Mouse (Mus musculus) frontal cortex, postnatal 10 days (tissue): ENCODE results near the gene Pcsk4.
A peak's percentile ranks its signal among the peaks of the same experiment; 100 is the strongest.

Experiments used
- DNase-seq, 2 experiments: peaks; one replicate each; pipeline ENCODE4 v3.0.0; 2022; ENCODE audit warnings: low spot score in 2 of 2, mixed read lengths in 1 of 2

Gene Pcsk4

GRCm38 (mm10) chr10:80323261-80324119 is 5.8 kb downstream of the Pcsk4 start:
- peak in 1 of 2 experiments; percentile 48 for DNase-seq

DNA sequence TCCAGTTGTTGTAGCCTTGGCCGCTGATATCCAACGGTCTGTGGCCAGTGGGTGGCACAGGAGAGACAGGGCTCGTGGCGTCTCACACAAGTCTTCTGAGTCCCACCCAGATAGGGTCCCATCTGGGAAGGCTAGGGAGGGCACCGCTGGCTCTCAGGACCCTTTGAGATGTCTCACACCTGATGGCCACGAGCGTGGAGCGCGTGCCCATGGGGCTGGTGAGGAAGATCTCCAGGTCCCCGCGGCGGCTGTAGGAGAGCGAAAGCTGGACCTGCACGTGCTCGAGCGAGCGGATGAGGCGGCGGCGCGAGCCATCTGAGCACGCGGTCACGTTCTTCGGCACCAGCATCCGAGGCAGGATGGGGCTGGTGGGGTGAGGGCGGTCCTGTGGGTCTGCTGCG is 6.5 kb downstream of the Pcsk4 start:
- peak in 1 of 2 experiments; percentile 40 for DNase-seq

DNA sequence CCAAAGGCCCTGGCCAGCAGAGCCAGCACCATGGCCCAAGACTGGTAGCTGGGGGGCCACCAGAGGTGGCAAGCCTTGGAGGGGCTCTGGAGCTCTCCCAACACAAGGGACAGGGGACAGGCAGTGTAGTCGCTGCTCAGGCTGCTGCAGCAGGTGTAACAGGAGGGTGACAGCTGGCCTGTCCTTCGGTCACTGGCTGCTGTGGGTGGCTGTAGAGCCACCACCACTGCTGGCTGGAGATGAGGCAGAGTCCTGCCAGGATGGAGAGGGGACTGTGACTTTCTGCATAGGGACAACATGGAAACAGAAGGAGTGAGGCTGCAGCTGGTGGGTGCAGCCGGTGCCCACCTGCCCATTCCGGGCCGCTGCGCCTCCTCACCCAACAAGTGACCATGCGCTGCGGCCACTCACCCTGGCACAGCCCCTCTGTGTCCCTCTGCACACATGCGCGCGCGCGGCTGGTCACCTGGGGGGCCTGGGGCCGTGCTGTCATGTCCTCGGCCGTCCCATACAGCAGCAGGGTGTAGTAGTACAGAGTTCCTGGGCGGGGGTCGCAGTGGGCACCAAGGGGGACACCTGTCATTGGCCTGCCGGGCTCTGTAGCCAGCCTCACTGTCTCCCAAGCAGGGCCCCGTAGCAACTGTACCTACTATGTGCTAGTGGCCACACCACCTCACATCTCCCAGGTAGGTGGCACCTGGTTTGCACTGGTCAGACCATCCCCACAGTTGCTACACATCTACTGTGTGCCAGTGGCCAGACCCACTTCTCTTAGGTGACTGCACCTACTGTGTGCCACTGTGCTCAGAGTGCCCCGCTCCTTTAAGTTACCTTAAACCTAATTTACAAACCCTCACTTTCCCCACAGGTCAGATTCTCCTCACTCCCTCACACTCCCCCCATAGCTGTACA is 7.4 kb downstream of the Pcsk4 start:
- DNase-seq, result peak in 1 of 2 experiments; percentile 52

DNA sequence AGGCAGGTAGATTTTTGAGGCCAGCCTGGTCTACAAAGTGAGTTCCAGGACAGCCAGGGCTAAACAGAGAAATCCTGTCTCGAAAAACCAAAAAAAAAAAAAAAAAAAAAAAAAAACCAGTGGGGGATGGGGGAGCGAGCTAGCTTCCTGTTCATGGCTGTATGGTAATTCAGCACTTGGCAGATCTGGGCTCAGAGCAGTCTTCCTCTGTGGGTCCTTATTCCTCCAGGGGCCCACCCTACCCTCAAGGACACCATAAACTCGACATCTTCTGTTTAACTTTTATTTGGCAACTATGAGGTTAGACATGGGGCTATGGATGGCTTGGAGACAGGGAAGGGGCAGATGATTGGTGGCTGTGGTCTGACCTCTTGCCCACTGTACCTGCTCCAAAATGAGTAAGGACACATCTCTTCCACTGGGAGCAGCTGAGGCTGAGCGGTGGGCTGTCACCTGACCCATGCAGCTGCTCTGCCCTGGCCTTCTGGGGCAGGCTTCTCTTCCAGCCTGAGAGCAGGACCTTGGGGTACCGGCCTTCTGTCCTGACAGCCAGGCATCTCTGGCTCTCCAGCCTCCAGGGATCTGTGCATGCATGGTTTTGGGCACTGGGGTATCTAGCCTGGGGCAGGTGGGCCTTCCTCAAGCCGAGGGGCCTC is 8.2 kb downstream of the Pcsk4 start:
- no peak for DNase-seq

- DNase-seq, result peak; percentile 87
Observed at GRCm38 (mm10) chr10:80320340-80320760, 8.9 kb downstream of the Pcsk4 start, which contains the start of gene 2310011J03Rik. TSS of gene 2310011J03Rik (minus strand) at chr10:80320537.

GRCm38 (mm10) chr10:80317011-80317410 is 12.3 kb downstream of the Pcsk4 start:
- DNase-seq, result no peak

DNA sequence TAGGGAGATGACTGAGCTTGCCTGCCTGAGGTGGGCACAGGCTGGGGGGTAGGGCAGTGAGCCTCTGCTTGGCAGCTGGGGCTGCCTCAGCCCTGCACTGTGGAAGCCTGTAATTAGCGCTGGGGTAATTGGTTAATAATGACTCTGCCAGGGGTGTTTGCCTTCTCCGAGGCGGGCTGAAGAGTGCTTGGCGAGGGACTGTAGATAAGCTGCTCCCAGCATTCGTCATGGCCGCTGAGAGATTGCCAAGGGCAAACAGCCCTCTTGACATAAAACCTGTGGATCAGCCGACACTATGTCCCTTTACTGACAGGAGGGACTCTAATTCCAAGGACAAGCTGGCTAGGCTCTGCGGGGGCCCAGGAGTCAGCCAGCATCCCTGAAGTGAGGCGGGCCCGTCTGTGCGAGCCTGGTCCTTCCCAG is 12.9 kb downstream of the Pcsk4 start:
- no peak for DNase-seq

GRCm38 (mm10) chr10:80315315-80315714 is 14.0 kb downstream of the Pcsk4 start:
- DNase-seq, result no peak

DNA sequence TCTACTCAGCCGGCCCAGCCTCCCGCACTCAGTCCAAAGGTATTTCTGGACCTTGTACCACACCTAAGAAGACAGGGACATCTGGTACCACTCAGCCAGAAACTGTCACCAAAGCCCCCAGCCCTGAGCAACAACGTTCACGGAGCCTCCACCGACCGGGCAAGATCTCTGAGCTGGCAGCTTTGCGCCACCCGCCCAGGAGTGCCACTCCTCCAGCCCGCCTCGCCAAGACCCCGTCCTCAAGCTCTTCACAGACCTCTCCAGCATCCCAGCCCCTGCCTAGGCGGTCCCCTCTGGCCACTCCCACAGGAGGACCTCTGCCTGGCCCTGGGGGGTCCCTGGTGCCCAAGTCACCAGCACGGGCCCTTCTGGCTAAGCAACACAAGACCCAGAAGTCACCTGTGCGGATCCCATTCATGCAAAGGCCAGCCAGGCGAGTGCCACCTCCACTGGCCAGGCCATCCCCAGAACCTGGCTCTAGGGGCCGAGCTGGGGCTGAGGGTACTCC is 14.8 kb downstream of the Pcsk4 start:
- no peak for DNase-seq

GRCm38 (mm10) chr10:80313627-80314201 is 15.6 kb downstream of the Pcsk4 start:
- no peak for DNase-seq

DNA sequence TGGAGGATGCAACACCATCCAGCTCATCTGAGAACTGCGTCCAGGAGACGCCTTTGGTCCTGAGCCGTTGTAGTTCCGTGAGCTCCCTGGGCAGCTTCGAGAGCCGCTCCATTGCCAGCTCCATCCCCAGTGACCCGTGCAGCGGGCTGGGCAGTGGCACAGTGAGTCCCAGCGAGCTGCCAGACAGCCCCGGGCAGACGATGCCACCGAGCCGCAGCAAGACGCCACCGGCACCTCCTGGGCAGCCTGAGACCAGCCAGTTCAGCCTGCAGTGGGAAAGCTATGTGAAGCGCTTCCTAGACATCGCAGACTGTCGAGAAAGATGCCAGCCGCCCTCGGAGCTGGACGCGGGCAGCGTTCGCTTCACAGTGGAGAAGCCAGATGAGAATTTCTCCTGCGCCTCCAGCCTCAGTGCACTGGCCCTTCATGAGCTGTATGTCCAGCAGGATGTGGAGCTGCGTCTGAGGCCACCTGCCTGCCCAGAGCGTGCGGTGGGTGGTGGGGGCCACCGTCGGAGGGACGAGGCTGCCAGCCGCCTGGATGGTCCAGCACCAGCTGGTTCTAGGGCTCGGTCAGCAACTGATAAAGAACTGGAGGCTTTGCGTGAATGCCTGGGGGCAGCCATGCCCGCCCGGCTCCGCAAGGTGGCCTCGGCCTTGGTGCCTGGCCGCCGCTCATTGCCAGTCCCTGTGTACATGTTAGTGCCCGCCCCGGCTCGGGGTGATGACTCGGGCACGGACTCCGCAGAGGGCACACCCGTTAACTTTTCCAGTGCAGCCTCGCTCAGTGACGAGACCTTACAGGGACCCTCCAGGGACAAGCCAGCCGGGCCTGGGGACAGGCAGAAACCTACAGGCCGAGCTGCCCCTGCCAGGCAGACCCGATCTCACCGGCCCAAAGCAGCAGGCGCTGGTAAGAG is 16.5 kb downstream of the Pcsk4 start:
- DNase-seq, result no peak

DNA sequence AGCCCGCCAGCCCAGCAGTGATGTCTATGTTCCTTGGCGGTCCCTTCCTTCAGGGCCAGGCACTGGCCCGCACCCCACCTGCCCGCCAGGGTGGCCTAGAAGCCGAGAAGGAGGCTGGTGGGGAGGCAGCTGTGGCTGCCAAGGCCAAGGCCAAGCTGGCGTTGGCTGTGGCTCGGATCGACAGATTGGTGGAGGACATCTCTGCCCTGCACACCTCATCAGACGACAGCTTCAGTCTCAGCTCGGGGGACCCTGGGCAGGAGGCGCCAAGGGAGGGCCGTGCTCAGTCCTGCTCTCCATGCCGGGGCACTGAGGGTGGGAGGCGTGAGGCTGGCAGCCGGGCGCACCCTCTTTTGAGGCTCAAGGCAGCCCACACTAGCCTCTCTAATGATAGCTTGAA is 17.7 kb downstream of the Pcsk4 start:
- no peak for DNase-seq

DNA sequence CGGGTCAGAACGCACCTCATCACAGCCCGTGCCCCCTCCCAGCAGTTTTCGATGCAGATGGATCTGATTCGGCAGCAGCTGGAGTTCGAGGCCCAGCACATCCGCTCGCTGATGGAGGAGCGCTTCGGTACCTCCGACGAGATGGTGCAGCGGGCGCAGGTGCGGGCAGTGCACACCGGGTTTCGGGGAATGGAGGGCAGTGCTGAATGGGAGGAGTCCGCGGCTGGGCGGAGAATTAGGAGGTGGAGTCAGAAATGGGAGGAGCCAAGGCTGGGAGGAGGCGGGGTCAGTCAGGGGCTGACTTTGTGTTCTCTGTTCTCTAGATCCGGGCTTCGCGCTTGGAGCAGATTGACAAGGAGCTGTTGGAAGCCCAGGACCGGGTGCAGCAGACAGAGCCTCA is 24.4 kb downstream of the Pcsk4 start:
- no peak for DNase-seq

DNA sequence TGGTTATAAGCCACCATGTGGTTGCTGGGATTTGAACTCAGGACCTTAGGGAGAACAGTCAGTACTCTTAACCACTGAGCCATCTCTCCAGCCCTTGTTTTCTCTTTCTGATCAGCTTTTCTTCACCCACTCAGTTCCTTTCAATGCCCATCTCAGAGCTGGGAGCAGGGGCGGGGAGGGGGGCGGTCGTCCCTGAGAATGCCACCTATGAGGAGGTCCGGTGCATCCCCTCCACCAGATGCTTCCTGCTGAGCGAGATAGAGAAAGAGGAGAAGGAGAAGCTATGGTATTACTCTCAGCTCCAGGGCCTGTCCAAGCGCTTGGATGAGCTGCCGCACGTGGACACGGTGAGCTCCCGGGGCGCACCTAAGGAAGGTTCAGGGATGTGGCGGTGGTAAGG is 24.8 kb downstream of the Pcsk4 start:
- no peak for DNase-seq

GRCm38 (mm10) chr10:80302471-80302881 is 26.8 kb downstream of the Pcsk4 start:
- peak; percentile 72 to 80 for DNase-seq

DNA sequence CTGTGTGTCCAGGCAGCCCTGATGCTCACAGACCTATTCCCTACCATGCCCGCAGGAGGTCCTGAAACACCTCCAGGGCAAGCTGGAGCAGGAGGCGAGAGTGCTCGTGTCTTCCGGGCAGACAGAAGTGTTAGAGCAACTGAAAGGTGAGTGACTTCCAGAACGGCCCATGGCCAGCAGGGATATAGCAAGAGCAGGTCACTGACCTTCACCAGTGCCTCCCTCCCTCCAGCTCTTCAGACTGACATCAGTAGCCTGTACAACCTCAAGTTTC is 27.3 kb downstream of the Pcsk4 start:
- no peak for DNase-seq

GRCm38 (mm10) chr10:80301256-80302081 is 27.8 kb downstream of the Pcsk4 start:
- DNase-seq, result peak in 1 of 2 experiments; percentile 31

DNA sequence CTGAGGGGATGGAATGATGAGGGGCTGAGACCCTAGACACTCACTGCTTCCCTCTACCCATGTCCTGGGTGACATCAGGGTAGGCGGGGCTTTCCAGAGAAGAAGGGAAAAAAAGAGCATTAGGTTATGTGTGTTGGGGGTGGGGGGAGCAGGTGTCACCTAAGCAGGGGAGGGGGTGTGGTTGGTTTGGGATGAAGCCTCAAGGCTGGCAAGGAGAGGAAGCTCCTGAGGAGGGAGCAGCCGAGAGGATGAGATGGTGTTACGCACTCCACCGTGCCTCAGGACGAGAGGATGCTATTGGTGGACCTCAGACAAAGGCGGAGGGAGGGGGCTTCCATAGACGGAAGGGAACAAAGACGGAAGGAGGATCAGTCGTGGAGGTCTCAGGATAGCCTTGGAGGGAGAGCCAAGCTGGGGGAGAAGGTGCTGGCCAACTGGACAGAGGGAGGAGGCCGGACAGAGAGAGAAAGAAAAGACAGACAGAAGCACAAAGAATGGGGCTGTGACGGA is 28.6 kb downstream of the Pcsk4 start:
- peak; percentile 68 to 71 for DNase-seq

DNA sequence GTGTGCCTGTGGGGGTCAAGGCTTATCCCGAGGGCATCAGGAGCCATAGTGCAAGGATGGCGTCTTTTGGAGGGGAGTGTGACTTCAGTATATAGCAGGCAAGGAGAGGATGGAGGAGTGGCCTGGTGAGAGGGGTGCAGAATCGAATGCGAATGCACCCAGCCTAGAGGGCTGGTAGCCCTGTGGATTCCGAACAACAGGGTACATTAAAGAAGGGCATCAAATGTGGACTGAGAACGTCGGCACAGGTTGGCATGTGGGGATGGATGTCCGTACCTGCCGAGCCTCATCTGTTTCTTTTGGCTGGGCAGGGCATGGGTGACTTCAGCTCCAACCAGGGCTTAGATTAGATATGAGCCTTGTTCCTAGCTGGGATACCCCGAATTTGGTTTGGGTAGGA is 29.5 kb downstream of the Pcsk4 start:
- DNase-seq, result no peak
